Mouse (Mus musculus) hindbrain, embryonic 15.5 days (tissue): Measurements from ENCODE around the gene Pld4. TPM values are rescaled to one million over a fixed set of nuclear protein-coding genes. Genes with fewer than 3 reads are reported as not detected.

ENCODE experiments used
- ATAC-seq: fragments of 200-750 bp; cut with Nextera tagmentation; 2 replicates; pipeline ENCODE4 v1.8.0; 2017; ENCODE audit warnings: low read depth, moderate number of reproducible peaks, moderate TSS enrichment; ENCODE audit not compliant: low FRiP score
- H3K27ac ChIP-seq: fragments of 300-500 bp; sonication (generic); replicated peaks from 2 replicates; pipeline ENCODE4 v1.5.1; 2015; ENCODE audit warnings: mild to moderate bottlenecking, inconsistent platforms
- H3K27me3 ChIP-seq: fragments of 300-500 bp; sonication (generic); 2 replicates; pipeline ENCODE4 v1.6.1; 2015; ENCODE audit warnings: control low read depth, inconsistent platforms
- H3K36me3 ChIP-seq: fragments of 300-500 bp; sonication (generic); 2 replicates; pipeline ENCODE4 v1.6.1; 2015; ENCODE audit warnings: control low read depth, inconsistent platforms
- H3K4me1 ChIP-seq: fragments of 300-500 bp; sonication (generic); replicated peaks from 2 replicates; pipeline ENCODE4 v1.6.1; 2015; ENCODE audit warnings: control low read depth, inconsistent platforms
- H3K4me2 ChIP-seq: fragments of 300-500 bp; sonication (generic); 2 replicates; pipeline ENCODE4 v1.6.1; 2015; ENCODE audit warnings: moderate library complexity, mild to moderate bottlenecking, inconsistent platforms
- H3K4me3 ChIP-seq: fragments of 300-500 bp; sonication (generic); 2 replicates; pipeline ENCODE4 v1.5.1; 2015; ENCODE audit warnings: mild to moderate bottlenecking, inconsistent platforms
- H3K9ac ChIP-seq: fragments of 300-500 bp; sonication (generic); 2 replicates; pipeline ENCODE4 v1.6.1; 2015; ENCODE audit warnings: inconsistent platforms
- H3K9me3 ChIP-seq: fragments of 300-500 bp; sonication (generic); 2 replicates; pipeline ENCODE4 v1.6.1; 2016; ENCODE audit warnings: control low read depth, inconsistent platforms
- WGBS: fragments of 180-500 bp; shearing (Covaris S2); methylation state at CpG from one replicate; pipeline ENCODE4 v1.1.7; 2015; 5-methylcytosine and 5-hydroxymethylcytosine counted together
- polyA plus RNA-seq: library from polyadenylated mRNA; unstranded; fragments of >200 nt; fragmentation: Nextera tagmentation; extraction: Ambion mirVana; gene quantifications from 2 replicates; pipeline ENCODE4 v1.2.1, GENCODE M21; 2015

Pld4 gene
- polyA plus RNA-seq, 1 experiment from 2014 or later = 6.3 TPM

DNA sequence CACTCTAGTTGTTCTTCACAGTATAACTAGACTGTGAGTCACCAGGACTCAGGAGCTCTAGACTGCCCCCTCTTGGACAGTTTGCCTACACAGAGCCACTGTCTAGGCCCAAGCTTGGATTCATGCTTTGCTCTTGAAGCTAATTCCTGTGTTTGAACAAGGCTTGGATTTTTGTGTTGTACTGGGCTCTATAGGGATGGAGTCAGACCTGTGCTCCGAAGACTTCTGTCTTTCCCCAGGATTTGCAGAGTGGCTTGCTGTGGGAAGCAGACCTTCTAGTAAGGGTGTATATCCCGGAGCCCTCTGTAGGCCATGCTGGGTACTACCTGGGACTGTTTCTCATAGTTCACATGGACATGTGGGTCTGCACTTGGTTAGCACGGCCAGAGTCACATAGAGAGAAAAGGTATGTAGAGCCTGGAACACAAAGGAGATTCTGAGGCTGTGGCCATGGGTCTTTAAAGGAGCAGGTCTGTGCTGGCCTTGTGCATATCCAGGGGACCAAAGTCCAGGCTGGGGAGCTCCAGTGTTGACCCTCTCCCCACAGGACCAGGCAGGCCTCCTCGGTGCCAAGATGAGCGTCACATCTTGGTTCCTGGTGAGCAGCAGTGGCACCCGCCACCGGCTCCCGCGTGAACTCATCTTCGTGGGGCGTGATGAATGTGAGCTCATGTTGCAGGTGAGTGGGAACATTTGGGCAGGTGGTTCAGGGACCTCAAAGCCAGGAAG lies 36.2 kb upstream of the Pld4 start:
- Histone ChIP-seq H3K4me2 (peak overlapping the region; percentile 91), H3K9me3 (no peaks in the 10 kb centered on the region), H3K27me3 (peaks cover 2% of the 10 kb centered on the region; the same call in 1 of the 2 replicates), H3K4me1 (peaks cover 55% of the 10 kb centered on the region), H3K4me3 (no peak overlapping the region), H3K36me3 (no peaks in the 10 kb centered on the region), H3K9ac (no peak overlapping the region), H3K27ac (no peak overlapping the region)
- ATAC-seq = peak; percentile 10; the same call in 1 of the 2 replicates
- WGBS = 77% methylated on average over 11 of the region's 11 CpGs

- Histone ChIP-seq H3K4me2 (no peak overlapping the region), H3K36me3 (peaks cover 5% of the 10 kb centered on the region), H3K27ac (no peak overlapping the region), H3K4me3 (no peak overlapping the region), H3K9me3 (no peaks in the 10 kb centered on the region), H3K4me1 (peaks cover 42% of the 10 kb centered on the region), H3K27me3 (no peaks in the 10 kb centered on the region), H3K9ac (no peak overlapping the region)
- no peak for ATAC-seq
- 54% methylated on average over 8 of the region's 8 CpGs for WGBS
Measured at GRCm38 (mm10) chr12:112727801-112728200, 32.7 kb upstream of the Pld4 start.

GRCm38 (mm10) chr12:112730808-112731207 lies 29.6 kb upstream of the Pld4 start:
- ATAC-seq = no peak
- Histone ChIP-seq H3K9me3 (no peaks in the 10 kb centered on the region), H3K9ac (no peak overlapping the region), H3K27ac (no peak overlapping the region), H3K4me1 (peaks cover 12% of the 10 kb centered on the region), H3K27me3 (no peaks in the 10 kb centered on the region), H3K4me2 (no peak overlapping the region), H3K4me3 (no peak overlapping the region), H3K36me3 (peaks cover 17% of the 10 kb centered on the region)
- 90% methylated on average over 14 of the region's 14 CpGs for WGBS

DNA sequence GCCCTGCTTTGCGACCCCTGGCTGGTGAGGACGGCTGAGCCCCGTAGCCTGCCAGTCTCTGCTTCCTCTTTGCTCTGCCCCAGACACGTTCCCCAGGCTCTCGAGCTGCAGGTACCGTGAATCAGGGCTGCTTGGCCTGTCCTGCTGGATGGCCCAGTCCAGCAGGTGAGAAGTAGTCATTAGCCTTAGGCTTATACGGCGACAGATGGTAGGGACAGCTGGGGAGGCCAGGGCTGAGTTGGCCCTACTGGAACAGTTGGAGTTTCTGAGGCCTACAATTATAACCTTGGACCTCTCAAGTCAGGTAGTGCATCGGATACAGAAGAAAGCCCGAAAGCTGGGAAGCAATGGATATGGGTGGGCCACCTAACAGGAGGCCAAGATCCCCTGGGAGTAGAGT lies 27.9 kb upstream of the Pld4 start:
- WGBS = 89% methylated on average over 10 of the region's 10 CpGs
- Histone ChIP-seq H3K4me3 (no peak overlapping the region), H3K9me3 (no peaks in the 10 kb centered on the region), H3K4me1 (peaks cover 1% of the 10 kb centered on the region; the same call in 1 of the 2 replicates), H3K36me3 (peaks cover 34% of the 10 kb centered on the region), H3K27ac (no peak overlapping the region), H3K27me3 (no peaks in the 10 kb centered on the region), H3K9ac (no peak overlapping the region), H3K4me2 (no peak overlapping the region)
- ATAC-seq = no peak

- H3K27me3 ChIP-seq = no peaks in the 10 kb centered on the region
- no peak overlapping the region for H3K27ac ChIP-seq
- H3K4me1 ChIP-seq = no peaks in the 10 kb centered on the region; the same call in 1 of the 2 replicates
- H3K4me2 ChIP-seq = no peak overlapping the region
- WGBS = 92% methylated on average over 2 of the region's 2 CpGs
- no peak overlapping the region for H3K4me3 ChIP-seq
- no peaks in the 10 kb centered on the region for H3K9me3 ChIP-seq
- H3K9ac ChIP-seq = no peak overlapping the region
- no peak for ATAC-seq
- peaks cover 49% of the 10 kb centered on the region for H3K36me3 ChIP-seq
Measured at GRCm38 (mm10) chr12:112734108-112734820, 26.2 kb upstream of the Pld4 start.

DNA sequence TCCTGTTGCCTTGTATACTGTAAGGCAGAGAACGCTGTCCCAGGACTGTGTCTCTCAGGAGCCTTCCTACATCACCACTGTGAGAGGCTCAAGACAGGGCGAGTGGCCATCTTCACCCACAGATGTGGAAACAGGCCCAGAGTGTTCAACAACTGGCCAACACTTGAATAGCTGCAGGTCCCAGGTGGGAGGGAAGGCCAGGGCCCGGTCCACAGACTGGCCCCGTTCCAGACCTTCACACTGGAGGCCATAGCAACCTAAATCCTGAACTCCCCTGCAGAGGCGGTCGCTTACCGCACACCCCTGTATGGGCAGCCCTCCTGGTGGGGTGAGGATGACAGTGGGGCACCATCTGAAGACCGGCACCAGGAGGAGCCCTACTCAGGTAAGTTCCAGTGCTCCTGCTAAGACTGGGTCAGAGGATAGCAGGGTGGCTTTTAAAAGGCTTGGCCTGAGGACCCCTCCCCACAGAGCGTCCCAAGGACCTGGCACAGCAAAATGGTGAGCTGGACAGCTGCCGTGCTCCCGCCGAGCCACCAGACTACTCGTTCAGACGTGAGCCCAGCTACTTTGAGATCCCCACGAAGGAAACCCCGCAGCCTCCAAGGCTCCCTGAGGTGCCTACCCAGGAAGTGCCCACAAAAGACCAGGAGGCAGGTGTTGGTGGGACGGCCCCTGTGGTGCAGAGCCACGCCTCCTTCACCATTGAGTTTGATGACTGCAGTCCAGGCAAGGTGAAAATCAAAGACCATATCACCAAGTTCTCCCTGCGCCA lies 25.4 kb upstream of the Pld4 start:
- ATAC-seq = no peak
- WGBS = 89% methylated on average over 19 of the region's 19 CpGs
- Histone ChIP-seq H3K27ac (no peak overlapping the region), H3K4me3 (no peak overlapping the region), H3K4me1 (no peaks in the 10 kb centered on the region; the same call in 1 of the 2 replicates), H3K27me3 (no peaks in the 10 kb centered on the region), H3K9ac (no peak overlapping the region), H3K9me3 (no peaks in the 10 kb centered on the region), H3K4me2 (no peak overlapping the region), H3K36me3 (peaks cover 54% of the 10 kb centered on the region)

GRCm38 (mm10) chr12:112735896-112736635 lies 24.4 kb upstream of the Pld4 start:
- no peak for ATAC-seq
- no peaks in the 10 kb centered on the region for H3K9me3 ChIP-seq
- no peak overlapping the region for H3K4me2 ChIP-seq
- H3K4me3 ChIP-seq = no peak overlapping the region
- peaks cover 59% of the 10 kb centered on the region for H3K36me3 ChIP-seq
- H3K4me1 ChIP-seq = no peaks in the 10 kb centered on the region; the same call in 1 of the 2 replicates
- WGBS = 84% methylated on average over 29 of the region's 29 CpGs
- no peak overlapping the region for H3K9ac ChIP-seq
- H3K27ac ChIP-seq = no peak overlapping the region
- H3K27me3 ChIP-seq = no peaks in the 10 kb centered on the region

GRCm38 (mm10) chr12:112736636-112736925 lies 23.9 kb upstream of the Pld4 start:
- 87% methylated on average over 10 of the region's 10 CpGs for WGBS
- Histone ChIP-seq H3K9ac (no peak overlapping the region), H3K9me3 (no peaks in the 10 kb centered on the region), H3K27me3 (no peaks in the 10 kb centered on the region), H3K36me3 (peaks cover 55% of the 10 kb centered on the region), H3K4me2 (no peak overlapping the region), H3K4me1 (no peaks in the 10 kb centered on the region; the same call in 1 of the 2 replicates), H3K27ac (no peak overlapping the region), H3K4me3 (no peak overlapping the region)
- ATAC-seq = no peak

DNA sequence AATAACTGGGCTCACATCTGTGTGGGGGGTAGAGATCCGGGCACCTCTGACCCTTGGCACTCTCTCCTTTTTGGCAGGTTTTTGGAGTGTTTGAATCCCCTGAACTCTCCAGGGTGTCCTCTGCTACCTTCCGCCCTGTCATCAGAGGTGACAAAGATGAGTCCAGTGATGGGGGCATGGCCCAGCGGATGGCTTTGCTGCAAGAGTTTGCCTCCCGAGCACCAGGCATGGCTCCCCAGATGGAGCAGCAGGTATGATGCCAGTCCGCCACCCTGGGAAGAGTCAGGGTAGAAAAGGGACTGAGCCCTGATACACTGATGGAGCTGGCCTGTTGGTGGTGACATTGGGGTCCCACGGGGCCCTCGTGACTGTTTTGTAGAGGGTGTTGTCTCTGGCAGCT lies 23.4 kb upstream of the Pld4 start:
- H3K4me1 ChIP-seq = no peaks in the 10 kb centered on the region; the same call in 1 of the 2 replicates
- H3K4me2 ChIP-seq = no peak overlapping the region
- H3K4me3 ChIP-seq = no peak overlapping the region
- 88% methylated on average over 7 of the region's 7 CpGs for WGBS
- no peak for ATAC-seq
- no peak overlapping the region for H3K9ac ChIP-seq
- no peaks in the 10 kb centered on the region for H3K27me3 ChIP-seq
- H3K27ac ChIP-seq = no peak overlapping the region
- no peaks in the 10 kb centered on the region for H3K9me3 ChIP-seq
- H3K36me3 ChIP-seq = peaks cover 53% of the 10 kb centered on the region

DNA sequence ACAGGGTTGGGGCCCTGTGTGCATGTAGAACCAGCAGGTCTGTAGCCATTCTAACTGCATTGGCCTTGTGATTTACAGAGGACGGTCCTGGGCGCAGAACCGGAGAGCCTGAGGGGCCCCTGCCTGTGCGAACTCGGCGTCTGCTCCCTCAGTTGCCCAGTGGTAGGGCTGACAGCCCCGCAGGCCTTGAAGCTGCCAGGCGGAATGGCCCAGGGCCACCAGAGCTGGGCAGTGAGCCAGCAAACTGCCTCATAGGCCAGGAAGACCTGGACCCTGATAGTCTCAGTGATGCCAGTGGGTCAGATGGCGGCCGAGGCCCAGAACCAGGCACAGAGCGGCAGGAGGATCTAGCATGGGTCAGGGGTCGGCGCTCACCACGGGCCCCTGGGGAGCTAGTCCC lies 22.7 kb upstream of the Pld4 start:
- WGBS = 76% methylated on average over 14 of the region's 14 CpGs
- H3K27me3 ChIP-seq = no peaks in the 10 kb centered on the region
- H3K9ac ChIP-seq = no peak overlapping the region
- H3K4me1 ChIP-seq = no peaks in the 10 kb centered on the region; the same call in 1 of the 2 replicates
- no peak overlapping the region for H3K4me2 ChIP-seq
- H3K9me3 ChIP-seq = no peaks in the 10 kb centered on the region
- peaks cover 53% of the 10 kb centered on the region for H3K36me3 ChIP-seq
- no peak overlapping the region for H3K4me3 ChIP-seq
- H3K27ac ChIP-seq = no peak overlapping the region
- ATAC-seq = no peak

DNA sequence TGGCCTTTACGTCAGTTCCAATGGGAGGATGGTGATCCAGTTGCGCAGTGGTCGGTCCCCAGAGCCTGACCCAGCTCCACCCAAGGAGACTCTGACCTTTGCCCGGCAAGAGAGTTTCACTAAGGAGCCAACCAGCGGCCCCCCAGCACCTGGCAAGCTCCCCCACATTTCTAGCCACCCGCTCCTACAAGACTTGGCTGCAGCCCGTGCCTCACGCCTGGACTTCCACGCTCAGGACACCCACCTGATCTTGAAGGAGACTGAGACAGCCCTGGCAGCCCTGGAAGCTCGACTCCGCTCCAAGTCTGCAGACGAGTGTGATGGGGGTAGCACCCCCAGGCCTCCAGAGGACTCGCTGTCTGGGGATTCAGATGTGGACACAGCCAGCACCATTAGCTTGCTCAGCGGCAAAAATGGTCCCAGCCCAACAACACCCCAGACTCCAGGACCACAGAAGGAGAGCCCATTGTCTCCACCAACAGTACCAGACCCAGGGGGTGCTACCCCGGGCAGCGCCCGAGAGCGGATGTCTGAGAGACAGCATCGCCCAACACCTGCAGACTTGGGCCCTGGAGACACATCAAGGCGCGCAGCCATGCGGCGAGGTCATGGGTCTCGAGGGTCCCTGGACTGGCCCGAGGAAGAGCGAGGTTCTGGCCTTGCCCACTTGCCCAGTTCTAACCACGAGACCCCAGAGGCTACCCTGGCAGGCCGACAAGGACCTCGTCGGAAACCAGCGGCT lies 22.0 kb upstream of the Pld4 start:
- no peaks in the 10 kb centered on the region for H3K27me3 ChIP-seq
- H3K27ac ChIP-seq = no peak overlapping the region
- H3K4me3 ChIP-seq = no peak overlapping the region
- H3K9me3 ChIP-seq = no peaks in the 10 kb centered on the region
- ATAC-seq = no peak
- H3K36me3 ChIP-seq = peaks cover 56% of the 10 kb centered on the region
- peaks cover 3% of the 10 kb centered on the region for H3K4me1 ChIP-seq
- WGBS = 92% methylated on average over 31 of the region's 31 CpGs
- no peak overlapping the region for H3K9ac ChIP-seq
- H3K4me2 ChIP-seq = no peak overlapping the region
